Mouse (Mus musculus) retina, postnatal 1 day (tissue): ENCODE results near the gene Anapc1.

Experiments
- DNase-seq: peaks from one replicate; pipeline ENCODE4 v3.0.0-alpha.2; 2012

Anapc1 gene

DNA sequence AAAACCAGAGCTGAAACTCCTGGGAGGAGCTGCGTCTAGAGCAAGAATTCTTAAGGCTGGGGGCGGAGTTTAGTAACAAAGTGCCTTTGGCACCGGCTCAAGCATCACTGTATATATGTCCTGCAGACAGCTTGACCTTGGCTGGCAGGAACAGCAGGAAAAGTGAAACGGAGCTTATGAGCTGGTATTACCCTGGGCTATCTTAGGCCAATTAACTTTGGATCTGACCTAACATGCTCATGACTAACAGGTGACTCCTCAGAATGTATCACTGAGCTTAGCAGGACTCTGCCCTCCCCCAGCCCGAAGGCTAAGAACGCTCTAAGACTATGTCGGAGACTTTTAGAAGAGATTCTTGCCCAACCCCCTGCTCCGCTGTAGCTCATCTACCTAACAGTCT lies 121.3 kb downstream of the Anapc1 start:
- DNase-seq, result no peak

DNA sequence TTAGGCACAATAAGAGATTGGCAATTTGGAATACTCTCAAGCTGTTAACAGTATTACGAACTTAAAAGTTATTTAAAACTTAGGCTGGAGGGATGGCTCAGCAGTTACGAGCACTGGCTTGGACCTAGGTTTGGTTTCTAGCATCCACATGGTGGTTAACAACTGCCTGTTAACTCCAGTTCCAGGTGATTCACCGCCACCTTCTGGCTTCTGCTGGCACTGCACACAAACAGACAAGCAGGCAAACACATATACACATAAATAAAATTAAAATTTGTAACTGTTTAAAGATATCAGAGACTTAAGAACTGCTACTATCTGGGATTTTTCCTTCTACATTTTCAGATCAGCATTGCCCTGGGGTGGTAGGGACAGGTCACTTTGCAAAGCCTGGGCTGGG lies 123.0 kb downstream of the Anapc1 start:
- DNase-seq, result no peak
